Mouse (Mus musculus) testis, adult 2 months (tissue): ENCODE results near the gene Acp1. TPM values are rescaled to one million over a fixed set of nuclear protein-coding genes. Genes with fewer than 3 reads are reported as not detected.
A peak's percentile ranks its signal among the peaks of the same experiment; 100 is the strongest.

Experiments
- H3K27ac ChIP-seq: fragments of 200-500 bp; 2 replicates; pipeline ENCODE4 v1.5.1; 2012; ENCODE audit warnings: low read depth, low read length; ENCODE audit not compliant: control insufficient read depth, insufficient read depth
- H3K27me3 ChIP-seq: fragments of 200-500 bp; 2 replicates; pipeline ENCODE4 v1.6.1; 2012; ENCODE audit warnings: mild to moderate bottlenecking, low read length, moderate library complexity; ENCODE audit not compliant: control insufficient read depth, insufficient read depth
- H3K36me3 ChIP-seq: fragments of 200-500 bp; 2 replicates; pipeline ENCODE4 v1.6.1; 2012; ENCODE audit warnings: mild to moderate bottlenecking, low read length; ENCODE audit not compliant: control insufficient read depth, insufficient read depth
- H3K4me1 ChIP-seq: fragments of 200-500 bp; 2 replicates; pipeline ENCODE4 v1.6.1; 2012; ENCODE audit warnings: low read length; ENCODE audit not compliant: control insufficient read depth, insufficient read depth
- H3K4me3 ChIP-seq: fragments of 200-500 bp; 2 replicates; pipeline ENCODE4 v1.5.1; 2012; ENCODE audit warnings: low read depth, mild to moderate bottlenecking, low read length, moderate library complexity, mixed read lengths; ENCODE audit not compliant: control insufficient read depth
- CTCF ChIP-seq: fragments of 200-500 bp; IDR thresholded peaks from 2 replicates; pipeline ENCODE4 v1.5.1; 2012; ENCODE audit warnings: low read depth, mild to moderate bottlenecking, inconsistent platforms, low read length, moderate library complexity; ENCODE audit not compliant: control insufficient read depth, insufficient read depth, insufficient replicate concordance
- POLR2A ChIP-seq: fragments of 200-500 bp; IDR thresholded peaks from 2 replicates; pipeline ENCODE4 v1.6.1; 2012; ENCODE audit warnings: low read depth, mild to moderate bottlenecking, inconsistent platforms, low read length, moderate library complexity; ENCODE audit not compliant: control insufficient read depth
- polyA plus RNA-seq: library from polyadenylated mRNA; depleted of rRNA; stranded (reverse); fragments of >200 nt; gene quantifications from 2 replicates; pipeline ENCODE4 v1.2.3, GENCODE M21; 2012

Acp1 gene
- polyA plus RNA-seq, 1 experiment = 22.8 TPM

DNA sequence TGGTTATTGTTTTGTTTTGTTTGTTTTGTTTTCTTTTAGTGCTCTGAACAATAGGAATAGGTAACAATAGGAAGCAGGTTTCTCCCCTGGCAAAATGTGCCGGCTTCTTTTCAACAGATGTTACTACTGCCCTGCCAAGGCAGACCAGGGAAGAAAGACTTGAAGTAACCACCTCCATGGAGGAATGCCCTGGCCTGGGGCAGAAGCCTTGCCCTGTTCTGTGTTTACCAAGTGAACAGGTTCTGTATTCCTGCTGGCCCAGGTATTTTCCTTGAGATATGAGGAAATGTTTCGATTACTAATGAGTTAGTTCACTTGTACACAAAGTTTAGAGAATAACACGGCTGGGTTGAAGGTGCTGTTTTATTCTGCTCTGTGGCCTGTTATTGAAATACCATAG lies 1.5 kb upstream of the Acp1 start:
- H3K4me1 ChIP-seq = peaks cover 3% of the 10 kb centered on the region
- H3K36me3 ChIP-seq = no peaks in the 10 kb centered on the region
- no peaks in the 10 kb centered on the region for H3K27me3 ChIP-seq
- peak overlapping the region; percentile 86 for H3K4me3 ChIP-seq
- TF ChIP-seq POLR2A = no peak
- TF ChIP-seq CTCF = no peak
- H3K27ac ChIP-seq = no peak overlapping the region

DNA sequence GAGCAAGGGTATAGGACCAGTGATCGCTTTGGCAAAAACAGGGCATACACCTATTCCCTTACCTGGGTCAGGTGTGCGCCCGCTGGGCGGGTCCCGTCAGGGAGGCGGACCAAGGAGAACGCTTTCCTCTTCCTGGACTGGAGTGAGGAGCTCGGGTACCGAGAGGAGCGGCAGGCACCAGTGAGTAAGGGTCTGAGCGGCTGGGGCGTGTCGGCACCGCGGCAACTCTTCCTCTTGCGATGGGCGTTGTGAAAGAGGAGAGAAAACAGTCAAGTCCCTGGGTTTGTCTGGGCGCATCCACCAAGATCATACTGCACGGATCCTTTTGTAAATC lies 626 bp upstream of the Acp1 start:
- no peak overlapping the region for H3K27ac ChIP-seq
- TF ChIP-seq CTCF = peak; percentile 7; the same call in 1 of the 2 replicates
- TF ChIP-seq POLR2A = no peak
- H3K4me1 ChIP-seq = peaks cover 3% of the 10 kb centered on the region
- H3K27me3 ChIP-seq = no peaks in the 10 kb centered on the region
- H3K36me3 ChIP-seq = no peaks in the 10 kb centered on the region
- peak overlapping the region; percentile 86 for H3K4me3 ChIP-seq

DNA sequence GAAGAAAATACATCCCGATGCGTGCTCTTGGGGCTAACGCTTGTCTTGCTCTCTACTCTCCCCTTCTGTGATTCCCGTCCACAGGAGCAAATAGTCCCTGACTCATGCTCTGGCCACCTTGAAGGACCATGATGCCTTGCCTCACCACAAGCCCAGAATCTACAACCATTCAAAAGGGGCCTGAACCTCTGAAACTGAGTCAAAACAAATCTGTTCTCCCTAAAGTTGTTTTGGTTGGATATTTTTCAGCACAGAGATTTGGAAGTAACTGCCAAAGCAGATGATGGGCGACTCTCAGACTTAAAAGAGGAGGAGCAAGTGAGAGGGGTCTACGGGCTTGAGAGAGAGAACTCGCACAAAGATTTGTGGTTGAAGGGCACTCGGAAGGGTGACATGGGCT lies 529 bp downstream of the Acp1 start:
- Histone ChIP-seq H3K36me3 (no peaks in the 10 kb centered on the region), H3K27me3 (no peaks in the 10 kb centered on the region), H3K4me3 (peak overlapping the region; percentile 86), H3K4me1 (peaks cover 3% of the 10 kb centered on the region), H3K27ac (peak overlapping the region; percentile 82)
- TF ChIP-seq POLR2A (no peak), CTCF (no peak)

DNA sequence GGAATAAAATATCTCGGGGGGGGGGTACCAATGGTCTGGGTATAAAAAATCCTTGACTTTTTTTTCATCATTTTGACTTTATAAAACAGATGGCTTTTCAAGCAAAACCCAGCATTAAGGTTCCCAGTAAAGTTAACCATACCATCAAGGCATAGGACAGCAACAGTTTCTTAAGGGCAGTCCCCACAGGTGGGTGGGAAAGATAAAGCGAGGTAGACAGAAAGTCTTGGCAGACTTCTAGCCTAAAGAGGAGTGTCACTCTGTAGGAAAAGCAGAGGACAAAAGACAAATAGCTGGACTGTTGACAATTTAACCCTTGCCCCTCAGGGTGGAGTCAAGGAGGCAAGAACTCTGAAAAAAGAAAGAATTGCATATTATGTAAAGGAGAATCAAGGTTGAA lies 1.5 kb downstream of the Acp1 start:
- Histone ChIP-seq H3K36me3 (no peaks in the 10 kb centered on the region), H3K27me3 (no peaks in the 10 kb centered on the region), H3K4me1 (peaks cover 3% of the 10 kb centered on the region), H3K27ac (peak overlapping the region; percentile 51; the same call in 1 of the 2 replicates), H3K4me3 (peak overlapping the region; percentile 72; the same call in 1 of the 2 replicates)
- TF ChIP-seq CTCF = no peak
- TF ChIP-seq POLR2A = no peak

DNA sequence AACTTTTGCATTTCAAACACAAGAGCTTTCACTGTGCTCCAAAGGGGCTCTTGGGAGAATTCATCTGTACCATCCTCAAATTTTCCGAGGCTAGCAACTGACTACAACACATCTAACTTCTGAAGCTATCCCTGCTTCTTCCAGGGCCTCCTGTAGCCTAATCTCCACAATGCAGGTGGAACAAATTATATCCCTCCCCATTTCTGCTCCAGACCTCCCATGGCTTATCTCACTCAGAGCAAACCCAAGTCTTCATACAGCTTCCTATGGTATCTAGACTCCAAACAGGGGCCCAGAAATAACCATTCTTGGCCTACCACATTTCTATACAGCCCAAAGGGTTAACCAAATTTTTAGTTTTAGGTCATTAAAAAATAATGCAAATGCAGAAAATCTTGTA lies 2.7 kb downstream of the Acp1 start:
- H3K27me3 ChIP-seq = no peaks in the 10 kb centered on the region
- no peaks in the 10 kb centered on the region; the same call in 1 of the 2 replicates for H3K36me3 ChIP-seq
- no peak overlapping the region for H3K27ac ChIP-seq
- TF ChIP-seq CTCF (no peak), POLR2A (no peak)
- peak overlapping the region; percentile 31; the same call in 1 of the 2 replicates for H3K4me3 ChIP-seq
- peaks cover 3% of the 10 kb centered on the region for H3K4me1 ChIP-seq

DNA sequence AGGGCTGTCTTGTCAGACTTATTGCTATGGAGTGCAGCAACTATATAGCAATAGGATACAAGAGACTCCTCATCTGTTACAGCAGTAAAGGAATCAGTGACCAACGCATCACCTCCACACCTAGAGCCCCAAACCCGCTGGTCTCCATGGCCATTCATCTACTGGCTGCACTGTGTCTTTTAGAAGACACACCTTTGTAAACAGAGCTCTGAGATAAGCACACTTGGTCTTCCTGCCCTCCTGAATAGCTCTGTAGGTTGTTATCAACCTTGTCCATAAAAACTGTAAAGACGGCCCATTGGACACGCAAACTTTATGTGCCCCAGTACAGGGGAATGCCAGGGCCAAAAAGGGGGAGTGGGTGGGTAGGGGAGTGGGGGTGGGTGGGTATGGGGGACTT lies 14.3 kb downstream of the Acp1 start:
- no peaks in the 10 kb centered on the region for H3K4me1 ChIP-seq
- H3K36me3 ChIP-seq = no peaks in the 10 kb centered on the region
- no peak overlapping the region for H3K27ac ChIP-seq
- no peak for TF ChIP-seq POLR2A
- TF ChIP-seq CTCF = no peak
- H3K4me3 ChIP-seq = no peak overlapping the region
- no peaks in the 10 kb centered on the region for H3K27me3 ChIP-seq

DNA sequence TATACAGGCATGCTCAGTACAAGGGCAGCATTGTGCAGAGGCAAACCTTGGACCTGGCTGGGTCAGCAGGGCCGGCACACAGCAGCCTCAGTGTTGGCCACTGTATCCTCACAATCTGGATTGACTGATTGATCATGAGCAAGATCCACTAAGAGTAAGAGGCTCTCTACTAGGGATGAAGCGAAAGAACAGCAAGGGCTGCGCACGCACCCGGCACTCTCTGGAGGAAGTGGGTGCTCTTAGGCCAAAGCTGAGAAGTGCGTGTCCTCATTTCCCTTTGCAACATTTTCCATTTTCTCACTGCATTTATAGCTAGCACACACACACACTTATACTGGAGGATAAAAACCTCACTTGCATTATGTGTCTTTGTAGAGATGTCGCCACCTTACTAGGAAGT lies 20.0 kb downstream of the Acp1 start:
- no peak overlapping the region for H3K27ac ChIP-seq
- H3K36me3 ChIP-seq = no peaks in the 10 kb centered on the region
- TF ChIP-seq POLR2A (no peak), CTCF (no peak)
- H3K4me1 ChIP-seq = no peaks in the 10 kb centered on the region
- no peak overlapping the region for H3K4me3 ChIP-seq
- H3K27me3 ChIP-seq = no peaks in the 10 kb centered on the region

DNA sequence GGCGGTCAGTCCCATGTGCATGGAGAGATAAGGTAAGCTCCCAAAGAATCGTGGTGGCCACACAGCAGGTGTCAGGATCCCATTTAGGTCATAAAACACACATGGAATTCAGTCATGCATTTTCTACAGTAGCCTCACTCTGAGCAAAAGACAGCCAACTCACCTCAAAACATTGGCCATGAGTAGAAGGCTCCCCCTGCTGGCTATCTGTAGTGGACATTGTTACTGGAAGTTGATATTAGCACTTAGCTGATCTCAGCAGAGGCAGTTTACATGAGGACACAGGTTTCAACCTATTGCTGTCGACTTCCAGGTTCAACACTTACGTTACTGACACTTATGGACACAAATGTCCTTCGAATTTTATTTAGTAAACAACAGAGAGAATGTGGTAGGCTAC lies 21.3 kb downstream of the Acp1 start:
- no peaks in the 10 kb centered on the region for H3K36me3 ChIP-seq
- H3K27ac ChIP-seq = no peak overlapping the region
- TF ChIP-seq POLR2A = no peak
- no peak for TF ChIP-seq CTCF
- H3K27me3 ChIP-seq = no peaks in the 10 kb centered on the region
- H3K4me3 ChIP-seq = no peak overlapping the region
- peaks cover under 1% of the 10 kb centered on the region; the same call in 1 of the 2 replicates for H3K4me1 ChIP-seq
